Mouse (Mus musculus) MEL (cell line): Measurements from ENCODE around the gene Maf. TPM values are rescaled to one million over a fixed set of nuclear protein-coding genes. Genes with fewer than 3 reads are reported as not detected.

ENCODE experiments used
- DNase-seq: peaks from one replicate; pipeline ENCODE4 v3.0.0; 2011; ENCODE audit warnings: low read depth, low spot score
- H3K27ac ChIP-seq: 2 replicates; pipeline ENCODE4 v1.5.1; 2012; ENCODE audit warnings: low read depth, mild to moderate bottlenecking, control low read depth, low read length, moderate library complexity; ENCODE audit not compliant: control insufficient read depth
- H3K27me3 ChIP-seq, 2 experiments: fragments of 150-350 bp in 1 of 2; sonication (generic) in 1 of 2; 2 replicates each; pipeline ENCODE4 v1.6.1; 2012; ENCODE audit warnings: low read length in 2 of 2, mild to moderate bottlenecking in 2 of 2, improper control_type of control experiment in 1 of 2, moderate library complexity in 1 of 2; ENCODE audit not compliant: insufficient read depth in 2 of 2, control insufficient read depth in 1 of 2
- H3K36me3 ChIP-seq, 2 experiments: 2 replicates each; pipeline ENCODE4 v1.6.1; 2012 to 2014; ENCODE audit warnings: low read length in 2 of 2, improper control_type of control experiment in 1 of 2, inconsistent platforms in 1 of 2, mild to moderate bottlenecking in 1 of 2; ENCODE audit not compliant: insufficient read depth in 2 of 2, control insufficient read depth in 1 of 2
- H3K4me1 ChIP-seq, 2 experiments: fragments of 150-350 bp in 1 of 2; sonication (generic) in 1 of 2; 2 replicates each; pipeline ENCODE4 v1.6.1; 2012; ENCODE audit warnings: low read length in 2 of 2, improper control_type of control experiment in 1 of 2, mild to moderate bottlenecking in 1 of 2; ENCODE audit not compliant: insufficient read depth in 2 of 2, control insufficient read depth in 1 of 2
- H3K4me3 ChIP-seq, 2 experiments: fragments of 150-350 bp in 1 of 2; sonication (generic) in 1 of 2; 2 replicates each; pipeline ENCODE4 v1.5.1; 2012; ENCODE audit warnings: low read depth in 2 of 2, low read length in 2 of 2, mild to moderate bottlenecking in 2 of 2, moderate library complexity in 2 of 2, control low read depth in 1 of 2, improper control_type of control experiment in 1 of 2; ENCODE audit not compliant: control insufficient read depth in 1 of 2, insufficient read depth in 1 of 2
- H3K79me2 ChIP-seq: 2 replicates; pipeline ENCODE4 v1.6.1; 2012; ENCODE audit warnings: mild to moderate bottlenecking, low read length, moderate library complexity; ENCODE audit not compliant: control insufficient read depth, poor library complexity, insufficient read depth
- H3K9ac ChIP-seq: 2 replicates; pipeline ENCODE4 v1.6.1; 2012; ENCODE audit warnings: low read depth, mild to moderate bottlenecking, control low read depth, low read length, moderate library complexity; ENCODE audit not compliant: control insufficient read depth, poor library complexity, severe bottlenecking
- H3K9me3 ChIP-seq: fragments of 150-350 bp; sonication (generic); replicated peaks from 2 replicates; pipeline ENCODE4 v1.6.1; 2012; ENCODE audit warnings: mild to moderate bottlenecking, low read length, improper control_type of control experiment, moderate library complexity; ENCODE audit not compliant: insufficient read depth
- BHLHE40 ChIP-seq: IDR thresholded peaks from 2 replicates; pipeline ENCODE4 v1.6.1; 2012; ENCODE audit warnings: low read depth, mild to moderate bottlenecking, inconsistent platforms, low read length, improper control_type of control experiment, borderline replicate concordance
- CTCF ChIP-seq, 3 experiments: IDR thresholded peaks in 2 of 3; conservative IDR thresholded peaks in 1 of 3; 2 replicates each; pipeline ENCODE4 v1.5.1; 2011 to 2012; ENCODE audit warnings: low read length in 3 of 3, low read depth in 2 of 3, mild to moderate bottlenecking in 2 of 3, improper control_type of control experiment in 1 of 3, inconsistent platforms in 1 of 3, mixed read lengths in 1 of 3, moderate library complexity in 1 of 3; ENCODE audit not compliant: control insufficient read depth in 1 of 3, insufficient read depth in 1 of 3, poor library complexity in 1 of 3, severe bottlenecking in 1 of 3
- E2F4 ChIP-seq: IDR thresholded peaks from 2 replicates; pipeline ENCODE4 v1.6.1; 2011; ENCODE audit warnings: low read depth, low read length, improper control_type of control experiment, borderline replicate concordance
- ELF1 ChIP-seq: IDR thresholded peaks from 2 replicates; pipeline ENCODE4 v1.6.1; 2014; ENCODE audit warnings: low read depth, mild to moderate bottlenecking, inconsistent platforms, low read length, improper control_type of control experiment, moderate library complexity
- EP300 ChIP-seq, 2 experiments: IDR thresholded peaks; 2 replicates each; pipeline ENCODE4 v1.6.1; 2011; ENCODE audit warnings: improper control_type of control experiment in 2 of 2, low read length in 2 of 2, low read depth in 1 of 2, mild to moderate bottlenecking in 1 of 2
- ETS1 ChIP-seq: IDR thresholded peaks from 2 replicates; pipeline ENCODE4 v1.6.1; 2012; ENCODE audit warnings: low read depth, mild to moderate bottlenecking, inconsistent platforms, low read length, improper control_type of control experiment, moderate library complexity
- MAX ChIP-seq: IDR thresholded peaks from 2 replicates; pipeline ENCODE4 v1.6.1; 2011; ENCODE audit warnings: low read length, improper control_type of control experiment
- MEF2A ChIP-seq: IDR thresholded peaks from 2 replicates; pipeline ENCODE4 v1.6.1; 2014; ENCODE audit warnings: low read depth, mild to moderate bottlenecking, inconsistent platforms, low read length, improper control_type of control experiment; ENCODE audit not compliant: poor library complexity, insufficient replicate concordance, severe bottlenecking; ENCODE audit errors: extremely low read depth
- MYB ChIP-seq: IDR thresholded peaks from 2 replicates; pipeline ENCODE4 v1.6.1; 2011; ENCODE audit warnings: mild to moderate bottlenecking, low read depth, low read length, improper control_type of control experiment
- NRF1 ChIP-seq: IDR thresholded peaks from 2 replicates; pipeline ENCODE4 v1.6.1; 2014; ENCODE audit warnings: low read depth, mild to moderate bottlenecking, inconsistent platforms, low read length, improper control_type of control experiment, moderate library complexity; ENCODE audit not compliant: poor library complexity, insufficient read depth, severe bottlenecking
- POLR2AphosphoS2 ChIP-seq: IDR thresholded peaks from 2 replicates; pipeline ENCODE4 v1.6.1; 2011; ENCODE audit warnings: low read length, improper control_type of control experiment
- POLR2AphosphoS5 ChIP-seq: IDR thresholded peaks from 2 replicates; pipeline ENCODE4 v1.6.1; 2012; ENCODE audit warnings: low read depth, borderline replicate concordance, mild to moderate bottlenecking, inconsistent platforms, low read length, moderate library complexity, mixed read lengths
- RAD21 ChIP-seq: IDR thresholded peaks from 2 replicates; pipeline ENCODE4 v1.6.1; 2011; ENCODE audit warnings: mild to moderate bottlenecking, low read depth, low read length, improper control_type of control experiment
- SIN3A ChIP-seq: IDR thresholded peaks from 2 replicates; pipeline ENCODE4 v1.6.1; 2012; ENCODE audit warnings: low read length, improper control_type of control experiment, inconsistent platforms
- SMC3 ChIP-seq: IDR thresholded peaks from 2 replicates; pipeline ENCODE4 v1.6.1; 2011; ENCODE audit warnings: low read depth, low read length, improper control_type of control experiment
- TAL1 ChIP-seq: IDR thresholded peaks from 2 replicates; pipeline ENCODE4 v1.6.1; 2012; ENCODE audit warnings: mild to moderate bottlenecking, inconsistent platforms, low read length, moderate library complexity, mixed read lengths
- TBP ChIP-seq: IDR thresholded peaks from 2 replicates; pipeline ENCODE4 v1.8.0; 2011; ENCODE audit warnings: low read depth, low read length, improper control_type of control experiment
- TCF12 ChIP-seq: IDR thresholded peaks from 2 replicates; pipeline ENCODE4 v1.6.1; 2014; ENCODE audit warnings: low read depth, mild to moderate bottlenecking, inconsistent platforms, low read length, improper control_type of control experiment, moderate library complexity
- USF1 ChIP-seq: IDR thresholded peaks from 2 replicates; pipeline ENCODE4 v1.6.1; 2014; ENCODE audit warnings: low read depth, mild to moderate bottlenecking, inconsistent platforms, low read length, improper control_type of control experiment, moderate library complexity
- ZKSCAN1 ChIP-seq: IDR thresholded peaks from 2 replicates; pipeline ENCODE4 v1.6.1; 2012; ENCODE audit warnings: low read depth, mild to moderate bottlenecking, inconsistent platforms, low read length, improper control_type of control experiment, moderate library complexity
- ZMIZ1 ChIP-seq: IDR thresholded peaks from 2 replicates; pipeline ENCODE4 v1.6.1; 2012; ENCODE audit warnings: low read depth, mild to moderate bottlenecking, inconsistent platforms, low read length, improper control_type of control experiment, moderate library complexity
- polyA plus RNA-seq, 2 experiments: library from polyadenylated mRNA; stranded (reverse) in 1 of 2; unstranded in 1 of 2; fragments of >175 nt in 1 of 2; fragments of >200 nt in 1 of 2; gene quantifications; 2 replicates each; pipeline versions ENCODE4 v1.2.1 to v1.2.4; 2012; ENCODE audit warnings: low replicate concordance in 2 of 2, low read depth in 1 of 2; ENCODE audit not compliant: insufficient read length in 2 of 2, insufficient read depth in 1 of 2, missing spikeins in 1 of 2
- total RNA-seq: library from RNA; depleted of rRNA; stranded (reverse); fragments of 300-350 nt; gene quantifications from 2 replicates; pipeline ENCODE4 v1.2.3, GENCODE M21; 2012

Maf gene
- total and polyA plus RNA-seq, 3 experiments = not detected

GRCm38 (mm10) chr8:115645139-115645538 lies 62.5 kb downstream of the Maf start (continued):
- no peak for TF ChIP-seq POLR2AphosphoS5
- TF ChIP-seq POLR2AphosphoS2 = no peak
- TF ChIP-seq E2F4 = no peak

GRCm38 (mm10) chr8:115641936-115642335 lies 65.7 kb downstream of the Maf start:
- H3K27me3 ChIP-seq = no peaks in the 10 kb centered on the region

GRCm38 (mm10) chr8:115639951-115640350 lies 67.6 kb downstream of the Maf start:
- no peaks in the 10 kb centered on the region for H3K27me3 ChIP-seq
- DNase-seq = no peak
- no peak overlapping the region for H3K27ac ChIP-seq
- H3K36me3 ChIP-seq = no peaks in the 10 kb centered on the region
- no peaks in the 10 kb centered on the region for H3K79me2 ChIP-seq
- H3K4me3 ChIP-seq = no peak overlapping the region
- no peaks in the 10 kb centered on the region for H3K4me1 ChIP-seq
- TF ChIP-seq MYB (no peak), NRF1 (no peak), ELF1 (no peak), RAD21 (no peak), BHLHE40 (no peak), MEF2A (no peak), MAX (no peak), TAL1 (no peak), ETS1 (no peak), EP300 (IDR thresholded peaks at IDR 0.05; ENCODE audit: low read depth in 1 of 2, low read length in 2 of 2) (no peak), ZMIZ1 (no peak), USF1 (no peak), TBP (no peak), ZKSCAN1 (no peak), TCF12 (no peak), CTCF (IDR thresholded peaks at IDR 0.05 in 2 of 3, conservative IDR thresholded peaks at IDR 0.05 in 1 of 3; ENCODE audit: control insufficient read depth in 1 of 3, insufficient read depth in 1 of 3, low read depth in 2 of 3, low read length in 3 of 3, poor library complexity in 1 of 3, severe bottlenecking in 1 of 3) (no peak)
- no peaks in the 10 kb centered on the region for H3K9me3 ChIP-seq
- no peak overlapping the region for H3K9ac ChIP-seq

More at GRCm38 (mm10) chr8:115641936-115642335, 65.7 kb downstream of the Maf start:
- Histone ChIP-seq H3K79me2 (no peaks in the 10 kb centered on the region), H3K36me3 (no peaks in the 10 kb centered on the region), H3K9ac (no peak overlapping the region), H3K4me1 (no peaks in the 10 kb centered on the region), H3K9me3 (no peaks in the 10 kb centered on the region; the same call in 1 of the 2 replicates), H3K27ac (no peak overlapping the region), H3K4me3 (no peak overlapping the region)
- no peak for DNase-seq
- TF ChIP-seq SIN3A (no peak), SMC3 (no peak), ZKSCAN1 (no peak), USF1 (no peak), BHLHE40 (no peak), ELF1 (no peak), MAX (no peak), E2F4 (no peak), NRF1 (no peak)
